Mouse (Mus musculus): ENCODE results near the gene Vwf. TPM values are rescaled to one million over a fixed set of nuclear protein-coding genes. Genes with fewer than 3 reads are reported as not detected.

Gene Vwf
- polyA plus RNA-seq, 1 experiment: 15.4 TPM

GRCm38 (mm10) chr6:125622434-125622833 lies 75.9 kb downstream of the Vwf start:
- Histone ChIP-seq H3K36me3 (ENCODE audit: control insufficient read depth, insufficient read depth, low read length) (no peaks in the 10 kb centered on the region), H3K4me1 (ENCODE audit: control insufficient read depth, insufficient read depth, low read length) (no peaks in the 10 kb centered on the region), H3K4me3 (ENCODE audit: control insufficient read depth, low read depth, low read length) (no peak overlapping the region), H3K27me3 (ENCODE audit: control insufficient read depth, insufficient read depth, low read length) (no peaks in the 10 kb centered on the region), H3K27ac (ENCODE audit: control insufficient read depth, insufficient read depth, low read depth, low read length) (no peak overlapping the region)
- no peak for TF ChIP-seq POLR2A (IDR thresholded peaks at IDR 0.05; ENCODE audit: control insufficient read depth, low read depth, low read length)
- TF ChIP-seq CTCF (IDR thresholded peaks at IDR 0.05; ENCODE audit: control insufficient read depth, insufficient read depth, insufficient replicate concordance, low read depth, low read length): no peak; the same call in 1 of the 2 replicates

GRCm38 (mm10) chr6:125640486-125640885 lies 93.9 kb downstream of the Vwf start:
- H3K27ac ChIP-seq (ENCODE audit: control insufficient read depth, insufficient read depth, low read depth, low read length): no peak overlapping the region
- no peak overlapping the region for H3K4me3 ChIP-seq (ENCODE audit: control insufficient read depth, low read depth, low read length)
- no peaks in the 10 kb centered on the region for H3K36me3 ChIP-seq (ENCODE audit: control insufficient read depth, insufficient read depth, low read length)
- no peaks in the 10 kb centered on the region; the same call in 1 of the 2 replicates for H3K4me1 ChIP-seq (ENCODE audit: control insufficient read depth, insufficient read depth, low read length)
- no peaks in the 10 kb centered on the region for H3K27me3 ChIP-seq (ENCODE audit: control insufficient read depth, insufficient read depth, low read length)
- TF ChIP-seq CTCF (IDR thresholded peaks at IDR 0.05; ENCODE audit: control insufficient read depth, insufficient read depth, insufficient replicate concordance, low read depth, low read length) (no peak), POLR2A (IDR thresholded peaks at IDR 0.05; ENCODE audit: control insufficient read depth, low read depth, low read length) (no peak)

DNA sequence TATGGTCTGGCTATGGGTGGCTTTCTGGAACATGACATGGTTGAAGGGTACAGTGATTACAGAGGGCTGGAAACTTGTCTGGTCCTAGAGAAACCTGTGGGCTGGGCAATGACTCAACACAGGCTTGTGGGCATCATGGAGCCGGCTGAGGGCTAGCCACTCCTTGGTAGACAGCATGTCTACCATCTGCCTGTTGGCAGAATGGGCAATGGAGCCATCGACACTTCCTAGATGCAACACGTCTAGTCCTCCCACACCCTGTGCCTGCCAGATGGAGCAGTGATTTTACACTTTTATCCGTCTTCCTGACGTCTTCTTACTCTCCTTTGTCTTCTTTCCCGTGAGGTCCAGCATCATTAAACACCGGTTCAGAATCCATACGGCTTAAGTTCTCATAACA lies 94.6 kb downstream of the Vwf start:
- TF ChIP-seq CTCF (IDR thresholded peaks at IDR 0.05; ENCODE audit: control insufficient read depth, insufficient read depth, insufficient replicate concordance, low read depth, low read length): no peak
- TF ChIP-seq POLR2A (IDR thresholded peaks at IDR 0.05; ENCODE audit: control insufficient read depth, low read depth, low read length): no peak
- Histone ChIP-seq H3K36me3 (ENCODE audit: control insufficient read depth, insufficient read depth, low read length) (no peaks in the 10 kb centered on the region), H3K4me1 (ENCODE audit: control insufficient read depth, insufficient read depth, low read length) (no peaks in the 10 kb centered on the region; the same call in 1 of the 2 replicates), H3K4me3 (ENCODE audit: control insufficient read depth, low read depth, low read length) (no peak overlapping the region), H3K27me3 (ENCODE audit: control insufficient read depth, insufficient read depth, low read length) (no peaks in the 10 kb centered on the region), H3K27ac (ENCODE audit: control insufficient read depth, insufficient read depth, low read depth, low read length) (no peak overlapping the region)

- no peak overlapping the region for H3K27ac ChIP-seq (ENCODE audit: control insufficient read depth, insufficient read depth, low read depth, low read length)
- H3K4me1 ChIP-seq (ENCODE audit: control insufficient read depth, insufficient read depth, low read length): no peaks in the 10 kb centered on the region
- H3K4me3 ChIP-seq (ENCODE audit: control insufficient read depth, low read depth, low read length): no peak overlapping the region
- H3K36me3 ChIP-seq (ENCODE audit: control insufficient read depth, insufficient read depth, low read length): no peaks in the 10 kb centered on the region
- no peak for TF ChIP-seq POLR2A (IDR thresholded peaks at IDR 0.05; ENCODE audit: control insufficient read depth, low read depth, low read length)
- no peak for TF ChIP-seq CTCF (IDR thresholded peaks at IDR 0.05; ENCODE audit: control insufficient read depth, insufficient read depth, insufficient replicate concordance, low read depth, low read length)
- no peaks in the 10 kb centered on the region for H3K27me3 ChIP-seq (ENCODE audit: control insufficient read depth, insufficient read depth, low read length)
Observed at GRCm38 (mm10) chr6:125648964-125649363, 102.4 kb downstream of the Vwf start.

- Histone ChIP-seq H3K4me3 (ENCODE audit: control insufficient read depth, low read depth, low read length) (no peak overlapping the region), H3K36me3 (ENCODE audit: control insufficient read depth, insufficient read depth, low read length) (no peaks in the 10 kb centered on the region), H3K4me1 (ENCODE audit: control insufficient read depth, insufficient read depth, low read length) (no peaks in the 10 kb centered on the region), H3K27me3 (ENCODE audit: control insufficient read depth, insufficient read depth, low read length) (no peaks in the 10 kb centered on the region), H3K27ac (ENCODE audit: control insufficient read depth, insufficient read depth, low read depth, low read length) (no peak overlapping the region)
- TF ChIP-seq POLR2A (IDR thresholded peaks at IDR 0.05; ENCODE audit: control insufficient read depth, low read depth, low read length) (no peak), CTCF (IDR thresholded peaks at IDR 0.05; ENCODE audit: control insufficient read depth, insufficient read depth, insufficient replicate concordance, low read depth, low read length) (no peak)
Observed at GRCm38 (mm10) chr6:125651335-125651734, 104.8 kb downstream of the Vwf start.

DNA sequence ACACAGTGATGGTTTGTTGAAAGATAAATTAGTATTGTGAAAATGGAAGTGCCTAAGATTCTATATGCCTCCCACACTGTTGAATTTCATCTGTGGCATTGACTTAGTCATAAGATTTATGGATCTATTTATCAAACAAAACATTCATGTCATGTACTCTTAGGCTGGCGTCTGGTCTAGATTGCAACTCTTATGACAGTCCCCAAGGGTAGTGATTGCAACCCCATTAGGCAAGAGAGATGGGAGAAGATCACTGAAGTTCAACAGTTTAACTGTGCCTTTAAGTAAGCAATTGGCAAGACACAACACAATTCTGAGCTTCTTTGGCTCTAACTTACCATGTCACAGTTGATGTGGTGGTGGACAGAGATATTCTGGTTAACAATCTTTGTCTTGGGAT lies 106.8 kb downstream of the Vwf start:
- Histone ChIP-seq H3K27me3 (ENCODE audit: control insufficient read depth, insufficient read depth, low read length) (no peaks in the 10 kb centered on the region), H3K27ac (ENCODE audit: control insufficient read depth, insufficient read depth, low read depth, low read length) (no peak overlapping the region), H3K36me3 (ENCODE audit: control insufficient read depth, insufficient read depth, low read length) (no peaks in the 10 kb centered on the region), H3K4me3 (ENCODE audit: control insufficient read depth, low read depth, low read length) (no peak overlapping the region), H3K4me1 (ENCODE audit: control insufficient read depth, insufficient read depth, low read length) (no peaks in the 10 kb centered on the region)
- no peak for TF ChIP-seq POLR2A (IDR thresholded peaks at IDR 0.05; ENCODE audit: control insufficient read depth, low read depth, low read length)
- TF ChIP-seq CTCF (IDR thresholded peaks at IDR 0.05; ENCODE audit: control insufficient read depth, insufficient read depth, insufficient replicate concordance, low read depth, low read length): no peak

DNA sequence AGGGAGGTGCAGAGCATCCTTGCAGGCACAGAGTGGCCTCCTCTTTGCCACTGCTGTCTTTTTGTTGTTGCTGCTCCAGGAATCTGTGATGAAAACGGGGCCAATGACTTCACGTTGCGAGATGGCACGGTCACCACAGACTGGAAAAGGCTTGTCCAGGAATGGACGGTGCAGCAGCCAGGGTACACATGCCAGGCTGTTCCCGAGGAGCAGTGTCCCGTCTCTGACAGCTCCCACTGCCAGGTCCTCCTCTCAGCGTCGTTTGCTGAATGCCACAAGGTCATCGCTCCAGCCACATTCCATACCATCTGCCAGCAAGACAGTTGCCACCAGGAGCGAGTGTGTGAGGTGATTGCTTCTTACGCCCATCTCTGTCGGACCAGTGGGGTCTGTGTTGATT lies 110.3 kb downstream of the Vwf start:
- H3K4me3 ChIP-seq (ENCODE audit: control insufficient read depth, low read depth, low read length): no peak overlapping the region
- no peaks in the 10 kb centered on the region for H3K27me3 ChIP-seq (ENCODE audit: control insufficient read depth, insufficient read depth, low read length)
- no peak for TF ChIP-seq POLR2A (IDR thresholded peaks at IDR 0.05; ENCODE audit: control insufficient read depth, low read depth, low read length)
- no peak for TF ChIP-seq CTCF (IDR thresholded peaks at IDR 0.05; ENCODE audit: control insufficient read depth, insufficient read depth, insufficient replicate concordance, low read depth, low read length)
- no peaks in the 10 kb centered on the region for H3K36me3 ChIP-seq (ENCODE audit: control insufficient read depth, insufficient read depth, low read length)
- no peak overlapping the region for H3K27ac ChIP-seq (ENCODE audit: control insufficient read depth, insufficient read depth, low read depth, low read length)
- no peaks in the 10 kb centered on the region for H3K4me1 ChIP-seq (ENCODE audit: control insufficient read depth, insufficient read depth, low read length)

DNA sequence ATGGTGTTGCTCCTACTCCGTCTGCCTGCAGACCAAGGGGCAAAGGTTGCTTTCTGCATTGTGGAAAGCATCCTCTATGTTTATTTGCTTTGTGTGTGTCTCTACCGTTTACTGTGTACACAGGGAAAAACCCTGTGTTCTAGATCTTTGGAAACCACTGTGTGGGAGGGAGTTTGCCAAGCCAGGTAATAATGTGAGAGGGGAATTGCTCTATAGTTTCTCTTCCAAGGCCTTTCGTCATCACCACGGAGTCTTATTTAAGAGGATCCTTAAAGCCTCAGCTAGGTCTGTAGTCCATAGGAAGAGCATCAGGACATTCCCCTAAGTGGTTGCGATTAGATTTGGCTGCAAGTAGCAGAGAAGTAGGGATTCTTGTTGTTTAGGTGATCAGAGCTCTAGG lies 111.4 kb downstream of the Vwf start:
- no peaks in the 10 kb centered on the region for H3K27me3 ChIP-seq (ENCODE audit: control insufficient read depth, insufficient read depth, low read length)
- H3K4me1 ChIP-seq (ENCODE audit: control insufficient read depth, insufficient read depth, low read length): no peaks in the 10 kb centered on the region
- no peak overlapping the region for H3K27ac ChIP-seq (ENCODE audit: control insufficient read depth, insufficient read depth, low read depth, low read length)
- TF ChIP-seq POLR2A (IDR thresholded peaks at IDR 0.05; ENCODE audit: control insufficient read depth, low read depth, low read length): no peak
- no peak for TF ChIP-seq CTCF (IDR thresholded peaks at IDR 0.05; ENCODE audit: control insufficient read depth, insufficient read depth, insufficient replicate concordance, low read depth, low read length)
- no peak overlapping the region for H3K4me3 ChIP-seq (ENCODE audit: control insufficient read depth, low read depth, low read length)
- H3K36me3 ChIP-seq (ENCODE audit: control insufficient read depth, insufficient read depth, low read length): no peaks in the 10 kb centered on the region
